Mouse (Mus musculus): ENCODE data around the gene Plagl1. TPM values are rescaled to one million over a fixed set of nuclear protein-coding genes. Genes with fewer than 3 reads are reported as not detected.

The Plagl1 gene
- total RNA-seq, 2 experiments from 2014 or later, result 0.92 to 0.98 TPM

GRCm38 (mm10) chr10:13125811-13126210, 65.5 kb downstream of the Plagl1 start:
- no peak for ATAC-seq (ENCODE audit: poor library complexity, severe bottlenecking)

GRCm38 (mm10) chr10:13127335-13127734, 67.0 kb downstream of the Plagl1 start:
- ATAC-seq (ENCODE audit: poor library complexity, severe bottlenecking), result no peak

GRCm38 (mm10) chr10:13127946-13128345, 67.6 kb downstream of the Plagl1 start:
- ATAC-seq (ENCODE audit: poor library complexity, severe bottlenecking), result no peak

GRCm38 (mm10) chr10:13133850-13134249, 73.5 kb downstream of the Plagl1 start:
- ATAC-seq (ENCODE audit: poor library complexity, severe bottlenecking), result no peak

- ATAC-seq (ENCODE audit: poor library complexity, severe bottlenecking), result no peak
Measured at GRCm38 (mm10) chr10:13135276-13135675, 75.0 kb downstream of the Plagl1 start.

- ATAC-seq (ENCODE audit: poor library complexity, severe bottlenecking), result no peak
Measured at GRCm38 (mm10) chr10:13135751-13136150, 75.4 kb downstream of the Plagl1 start.

- ATAC-seq (ENCODE audit: poor library complexity, severe bottlenecking), result no peak
Measured at GRCm38 (mm10) chr10:13137906-13138305, 77.6 kb downstream of the Plagl1 start.

- no peak for ATAC-seq (ENCODE audit: poor library complexity, severe bottlenecking)
Measured at GRCm38 (mm10) chr10:13140434-13140833, 80.1 kb downstream of the Plagl1 start.

GRCm38 (mm10) chr10:13150435-13150834, 90.1 kb downstream of the Plagl1 start:
- no peak for ATAC-seq (ENCODE audit: poor library complexity, severe bottlenecking)

- no peak for ATAC-seq (ENCODE audit: poor library complexity, severe bottlenecking)
Measured at GRCm38 (mm10) chr10:13151353-13151752, 91.0 kb downstream of the Plagl1 start.

GRCm38 (mm10) chr10:13152811-13153364, 92.6 kb downstream of the Plagl1 start:
- ATAC-seq (ENCODE audit: poor library complexity, severe bottlenecking), result no peak

GRCm38 (mm10) chr10:13155377-13155776, 95.1 kb downstream of the Plagl1 start:
- no peak for ATAC-seq (ENCODE audit: poor library complexity, severe bottlenecking)

GRCm38 (mm10) chr10:13160913-13161312, 100.6 kb downstream of the Plagl1 start:
- no peak for ATAC-seq (ENCODE audit: poor library complexity, severe bottlenecking)

GRCm38 (mm10) chr10:13162031-13162430, 101.7 kb downstream of the Plagl1 start:
- ATAC-seq (ENCODE audit: poor library complexity, severe bottlenecking), result no peak

- ATAC-seq (ENCODE audit: poor library complexity, severe bottlenecking), result no peak
Measured at GRCm38 (mm10) chr10:13168461-13168860, 108.2 kb downstream of the Plagl1 start.

GRCm38 (mm10) chr10:13170739-13171448, 110.6 kb downstream of the Plagl1 start:
- no peak for ATAC-seq (ENCODE audit: poor library complexity, severe bottlenecking)

GRCm38 (mm10) chr10:13171461-13171860, 111.2 kb downstream of the Plagl1 start:
- ATAC-seq (ENCODE audit: poor library complexity, severe bottlenecking), result no peak

- ATAC-seq (ENCODE audit: poor library complexity, severe bottlenecking), result no peak
Measured at GRCm38 (mm10) chr10:13172798-13173221, 112.5 kb downstream of the Plagl1 start.

- no peak for ATAC-seq (ENCODE audit: poor library complexity, severe bottlenecking)
Measured at GRCm38 (mm10) chr10:13175866-13176265, 115.6 kb downstream of the Plagl1 start.

GRCm38 (mm10) chr10:13177973-13178624, 117.8 kb downstream of the Plagl1 start, which contains the start of gene Zc2hc1b:
TSS of gene Zc2hc1b (minus strand) at chr10:13178023.
- no peak for ATAC-seq (ENCODE audit: poor library complexity, severe bottlenecking)

- no peak for ATAC-seq (ENCODE audit: poor library complexity, severe bottlenecking)
Measured at GRCm38 (mm10) chr10:13180211-13180610, 119.9 kb downstream of the Plagl1 start.
